Mouse (Mus musculus): ENCODE results near the gene Ranbp1. TPM values are rescaled to one million over a fixed set of nuclear protein-coding genes. Genes with fewer than 3 reads are reported as not detected.

The Ranbp1 gene
- polyA plus RNA-seq, 1 experiment, result 86.6 TPM

DNA sequence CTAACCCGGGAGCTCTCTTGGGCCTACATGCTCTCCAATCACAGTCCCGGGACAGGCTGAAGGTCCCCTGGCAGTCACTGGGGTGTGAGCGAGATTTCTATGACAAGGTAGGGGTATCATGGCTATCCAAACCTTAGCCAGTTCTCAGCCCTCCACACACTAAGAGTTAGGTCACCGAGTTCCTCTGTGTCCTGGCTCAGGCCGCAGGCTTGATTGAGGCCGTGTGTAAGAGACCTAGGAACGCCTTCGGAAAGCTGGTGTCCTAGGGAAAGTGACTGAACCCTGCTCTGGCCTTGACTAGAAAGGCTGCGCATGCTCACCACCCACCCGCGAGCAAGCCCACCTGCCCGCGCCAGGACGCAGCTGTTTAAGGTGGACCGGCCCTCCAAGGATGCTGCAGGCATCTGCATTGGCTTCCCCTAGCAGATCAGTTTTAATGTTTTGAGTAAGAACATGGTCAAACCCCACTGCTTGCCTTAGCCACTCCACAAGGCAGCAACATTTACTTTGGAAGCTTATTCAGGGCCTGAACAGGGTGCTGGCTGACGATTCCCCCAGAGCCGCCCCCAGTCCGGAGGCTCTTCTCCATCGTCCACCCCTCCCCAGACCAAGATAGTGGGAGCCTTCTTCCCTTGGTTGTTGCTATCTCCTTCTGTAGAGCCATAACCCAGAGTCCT is 13.0 kb downstream of the Ranbp1 start:
- H3K27me3 ChIP-seq (ENCODE audit: control insufficient read depth), result peaks cover 38% of the 10 kb centered on the region
- no peak for TF ChIP-seq TAL1 (IDR thresholded peaks at IDR 0.05; ENCODE audit: low read length)
- no peaks in the 10 kb centered on the region for H3K9me3 ChIP-seq (ENCODE audit: control insufficient read depth, low read length)
- H3K4me3 ChIP-seq (replicated peaks), result peak overlapping the region; percentile 59
- H3K4me1 ChIP-seq (ENCODE audit: control insufficient read depth), result peaks cover 35% of the 10 kb centered on the region
- H3K36me3 ChIP-seq (ENCODE audit: control insufficient read depth), result peaks cover 44% of the 10 kb centered on the region

DNA sequence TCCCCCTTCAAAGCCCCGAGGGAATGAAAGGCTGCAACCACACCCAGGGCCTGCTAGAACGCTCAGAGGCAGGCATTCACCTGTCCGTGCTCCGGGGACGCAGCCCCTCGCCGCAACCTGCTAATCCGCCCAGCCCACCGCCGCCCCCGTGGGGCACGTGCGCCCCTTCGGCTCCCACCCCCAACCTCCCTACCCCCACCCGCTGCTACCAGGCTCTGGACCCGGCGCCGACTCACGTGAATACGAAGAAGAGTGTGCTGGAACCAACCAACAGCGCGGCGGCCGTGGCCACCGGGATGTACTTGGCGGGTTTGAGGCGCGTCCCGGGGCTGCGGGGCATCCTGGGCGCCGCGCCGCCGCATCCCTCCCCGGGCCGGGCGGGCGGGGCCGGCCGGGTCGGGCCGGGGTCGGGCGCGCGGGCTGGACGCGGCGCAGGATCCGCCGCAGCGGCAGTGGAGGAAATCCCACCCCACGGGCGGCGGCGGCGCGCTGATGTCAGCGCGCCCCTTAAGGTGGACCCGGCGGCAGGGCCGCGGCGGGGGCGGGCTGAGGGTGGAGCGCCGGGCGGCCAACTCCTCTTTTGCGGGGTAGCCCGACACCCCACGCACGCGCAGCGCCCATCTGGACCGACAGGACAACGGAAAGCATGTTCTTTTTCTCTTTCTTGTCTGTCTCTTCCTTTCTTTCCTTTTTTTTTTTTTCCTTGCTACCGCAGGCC is 13.7 kb downstream of the Ranbp1 start, which contains the start of gene Zdhhc8:
Gene Zdhhc8 (minus strand): TSS at position 466 of the 718 bp plus-strand sequence.
- H3K4me3 ChIP-seq (replicated peaks), result peak within 1 kb of the TSS; percentile 59
- H3K4me1 ChIP-seq (ENCODE audit: control insufficient read depth), result peaks cover 35% of the 10 kb centered on the region
- TF ChIP-seq GATA1 (IDR thresholded peaks at IDR 0.05; ENCODE audit: low read length) (no peak), TAL1 (IDR thresholded peaks at IDR 0.05; ENCODE audit: low read length) (no peak)
- H3K9me3 ChIP-seq (ENCODE audit: control insufficient read depth, low read length), result no peaks in the 10 kb centered on the region
- peaks cover 37% of the 10 kb centered on the region for H3K36me3 ChIP-seq (ENCODE audit: control insufficient read depth)
- H3K27me3 ChIP-seq (ENCODE audit: control insufficient read depth), result peaks cover 38% of the 10 kb centered on the region

DNA sequence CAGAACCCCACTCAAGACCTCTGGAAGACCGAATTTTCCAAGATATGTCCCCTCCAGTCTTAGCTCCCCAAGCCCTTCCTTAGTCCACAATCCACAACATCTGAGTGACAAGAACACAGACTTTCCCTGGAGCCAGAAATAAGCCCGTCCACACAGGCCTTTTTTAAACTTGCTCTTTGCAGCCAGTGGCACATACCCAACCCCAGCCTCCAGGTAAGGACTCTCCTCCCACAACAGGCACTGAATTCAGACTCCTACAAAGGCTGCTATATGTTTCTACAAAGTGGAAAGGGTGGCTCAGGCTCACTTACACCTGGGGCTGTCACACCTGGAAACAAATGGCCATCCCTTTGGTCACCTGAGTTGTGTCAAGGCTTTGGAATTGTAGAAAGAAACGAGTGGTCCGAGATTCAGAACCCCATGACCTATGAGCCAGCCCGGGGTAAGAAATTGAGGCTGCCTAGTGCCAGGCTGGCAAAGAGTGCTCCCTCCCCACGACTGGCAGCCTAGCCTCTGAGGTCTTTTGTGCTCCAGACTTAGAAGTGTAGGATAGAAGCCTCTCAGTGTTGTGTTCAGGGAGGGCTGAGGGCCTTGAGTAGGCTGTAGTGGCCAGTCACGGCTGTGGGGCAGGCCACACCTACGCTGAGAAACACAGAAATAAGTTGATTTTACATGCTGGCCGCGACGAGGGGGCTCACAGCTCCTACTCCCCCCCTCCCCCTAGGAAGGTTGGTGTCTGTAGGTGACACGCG is 14.4 kb downstream of the Ranbp1 start:
- Histone ChIP-seq H3K4me1 (ENCODE audit: control insufficient read depth) (peaks cover 35% of the 10 kb centered on the region), H3K36me3 (ENCODE audit: control insufficient read depth) (peaks cover 29% of the 10 kb centered on the region), H3K4me3 (replicated peaks) (peak overlapping the region; percentile 59), H3K27me3 (ENCODE audit: control insufficient read depth) (peaks cover 38% of the 10 kb centered on the region), H3K9me3 (ENCODE audit: control insufficient read depth, low read length) (no peaks in the 10 kb centered on the region)
- no peak for TF ChIP-seq TAL1 (IDR thresholded peaks at IDR 0.05; ENCODE audit: low read length)
- TF ChIP-seq GATA1 (IDR thresholded peaks at IDR 0.05; ENCODE audit: low read length), result no peak

DNA sequence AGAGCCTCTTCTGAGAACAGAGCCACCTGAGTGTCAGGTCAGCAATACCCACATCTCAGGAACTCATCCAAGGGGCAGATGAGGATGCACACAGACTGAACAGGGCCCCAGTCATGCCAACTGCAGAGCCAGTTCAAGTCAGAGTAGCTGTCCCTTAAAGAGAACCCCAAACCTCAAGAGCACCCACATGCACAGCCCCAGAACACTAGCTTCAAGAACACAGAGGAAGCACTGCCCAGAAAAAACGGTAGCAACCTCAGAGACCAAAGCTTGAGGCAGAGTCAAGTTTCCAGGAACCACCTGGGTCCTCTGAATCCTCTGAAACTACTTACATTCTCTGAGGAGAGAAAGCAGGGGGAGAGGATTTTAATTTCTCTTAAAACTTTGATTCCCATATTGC is 15.1 kb downstream of the Ranbp1 start:
- TF ChIP-seq TAL1 (IDR thresholded peaks at IDR 0.05; ENCODE audit: low read length), result no peak
- TF ChIP-seq GATA1 (IDR thresholded peaks at IDR 0.05; ENCODE audit: low read length), result no peak
- H3K4me1 ChIP-seq (ENCODE audit: control insufficient read depth), result peaks cover 35% of the 10 kb centered on the region
- peaks cover 23% of the 10 kb centered on the region for H3K36me3 ChIP-seq (ENCODE audit: control insufficient read depth)
- no peaks in the 10 kb centered on the region for H3K9me3 ChIP-seq (ENCODE audit: control insufficient read depth, low read length)
- H3K27me3 ChIP-seq (ENCODE audit: control insufficient read depth), result peaks cover 38% of the 10 kb centered on the region
- no peak overlapping the region for H3K4me3 ChIP-seq (replicated peaks)

DNA sequence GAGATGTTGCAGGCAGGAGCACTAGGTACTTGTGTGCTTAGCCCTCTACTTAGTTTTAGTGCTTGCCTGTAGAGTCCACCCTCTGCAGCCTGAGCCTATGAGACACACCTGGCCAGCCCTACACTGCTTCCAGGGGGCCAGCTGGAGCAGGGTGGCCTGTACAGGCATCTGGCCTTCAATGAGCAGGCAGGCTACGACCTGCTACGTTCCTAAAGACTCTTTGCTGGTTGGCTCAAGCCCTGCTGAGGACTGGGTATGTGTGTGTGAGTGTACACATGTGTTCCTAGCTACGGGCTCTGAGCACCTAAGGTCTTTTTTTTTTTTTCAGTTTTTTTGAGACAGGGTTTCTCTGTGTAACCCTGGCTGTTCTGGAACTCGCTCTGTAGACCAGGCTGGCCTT is 17.1 kb downstream of the Ranbp1 start:
- H3K27me3 ChIP-seq (ENCODE audit: control insufficient read depth), result peaks cover 35% of the 10 kb centered on the region
- H3K4me3 ChIP-seq (replicated peaks), result no peak overlapping the region
- H3K4me1 ChIP-seq (ENCODE audit: control insufficient read depth), result peaks cover 23% of the 10 kb centered on the region
- H3K9me3 ChIP-seq (ENCODE audit: control insufficient read depth, low read length), result no peaks in the 10 kb centered on the region
- peaks cover 10% of the 10 kb centered on the region for H3K36me3 ChIP-seq (ENCODE audit: control insufficient read depth)
- TF ChIP-seq GATA1 (IDR thresholded peaks at IDR 0.05; ENCODE audit: low read length) (no peak), TAL1 (IDR thresholded peaks at IDR 0.05; ENCODE audit: low read length) (no peak)

DNA sequence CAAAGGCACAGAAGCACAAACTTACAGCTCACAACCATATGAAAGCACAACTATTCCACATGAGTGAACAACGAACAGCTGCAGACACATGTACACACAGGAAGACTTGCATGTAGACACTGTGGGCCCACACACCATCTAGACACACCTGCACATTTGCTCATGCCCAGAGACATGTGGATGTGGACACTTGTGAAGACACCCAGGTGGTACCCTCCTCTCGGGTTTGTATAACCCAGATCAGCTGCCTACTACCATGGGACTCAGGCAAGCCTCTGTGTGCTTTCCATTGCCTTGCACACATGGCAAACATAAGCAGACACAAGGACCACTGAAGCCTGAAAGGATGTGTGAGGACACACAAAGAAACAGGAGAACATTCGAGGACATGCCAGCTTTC is 17.5 kb downstream of the Ranbp1 start:
- TF ChIP-seq GATA1 (IDR thresholded peaks at IDR 0.05; ENCODE audit: low read length) (no peak), TAL1 (IDR thresholded peaks at IDR 0.05; ENCODE audit: low read length) (no peak)
- Histone ChIP-seq H3K27me3 (ENCODE audit: control insufficient read depth) (peaks cover 31% of the 10 kb centered on the region), H3K36me3 (ENCODE audit: control insufficient read depth) (peaks cover 9% of the 10 kb centered on the region)

DNA sequence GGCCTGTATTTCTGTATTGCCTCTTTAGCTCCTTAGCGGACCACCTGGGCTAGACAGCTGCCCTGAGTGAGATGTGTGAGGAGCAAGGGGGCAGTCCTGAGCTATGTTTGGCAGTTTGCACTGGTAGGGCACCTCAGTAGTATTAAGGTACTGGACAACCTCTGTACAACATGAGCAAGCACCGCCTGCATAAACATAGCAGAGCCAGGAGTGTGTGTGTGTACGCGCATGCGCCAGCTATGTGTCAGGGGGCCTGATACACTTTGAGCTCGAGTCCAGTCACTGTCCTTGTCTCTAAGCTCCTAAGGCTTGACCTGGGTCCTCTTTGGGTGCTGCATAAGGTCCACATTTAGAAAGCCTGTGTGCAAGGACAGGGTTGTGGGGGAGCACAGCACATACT is 17.9 kb downstream of the Ranbp1 start:
- no peak overlapping the region for H3K4me3 ChIP-seq (replicated peaks)
- H3K4me1 ChIP-seq (ENCODE audit: control insufficient read depth), result peaks cover 14% of the 10 kb centered on the region
- no peaks in the 10 kb centered on the region for H3K9me3 ChIP-seq (ENCODE audit: control insufficient read depth, low read length)
- TF ChIP-seq TAL1 (IDR thresholded peaks at IDR 0.05; ENCODE audit: low read length), result no peak
- TF ChIP-seq GATA1 (IDR thresholded peaks at IDR 0.05; ENCODE audit: low read length), result no peak
- H3K27me3 ChIP-seq (ENCODE audit: control insufficient read depth), result peaks cover 27% of the 10 kb centered on the region
- H3K36me3 ChIP-seq (ENCODE audit: control insufficient read depth), result peaks cover 10% of the 10 kb centered on the region; the same call in 1 of the 2 replicates

More for the DNA sequence above, 17.5 kb downstream of the Ranbp1 start:
- Histone ChIP-seq H3K4me3 (replicated peaks) (no peak overlapping the region), H3K9me3 (ENCODE audit: control insufficient read depth, low read length) (no peaks in the 10 kb centered on the region), H3K4me1 (ENCODE audit: control insufficient read depth) (peaks cover 19% of the 10 kb centered on the region)

DNA sequence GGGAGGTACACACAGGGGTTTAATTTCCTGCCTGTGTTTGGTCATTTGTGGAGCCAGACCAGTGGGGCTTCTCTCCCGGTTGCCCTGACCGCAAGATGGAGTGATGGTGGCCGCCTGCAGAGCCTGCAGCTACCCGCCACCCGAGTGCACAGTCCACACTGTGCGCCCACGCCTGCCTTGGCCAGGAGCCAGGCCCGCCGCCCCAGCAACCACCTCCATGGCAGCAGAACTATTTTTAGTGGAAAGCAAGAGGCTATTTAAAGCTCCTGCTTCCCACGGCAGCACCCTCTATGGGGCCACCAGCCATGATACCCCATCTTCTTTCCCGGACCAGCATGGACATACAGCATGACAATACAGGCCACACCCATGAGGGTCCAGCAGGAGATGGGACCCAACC is 18.9 kb downstream of the Ranbp1 start:
- Histone ChIP-seq H3K9me3 (ENCODE audit: control insufficient read depth, low read length) (no peaks in the 10 kb centered on the region), H3K4me1 (ENCODE audit: control insufficient read depth) (peaks cover 6% of the 10 kb centered on the region), H3K36me3 (ENCODE audit: control insufficient read depth) (peaks cover 12% of the 10 kb centered on the region; the same call in 1 of the 2 replicates), H3K4me3 (replicated peaks) (no peak overlapping the region), H3K27me3 (ENCODE audit: control insufficient read depth) (peaks cover 17% of the 10 kb centered on the region)
- TF ChIP-seq GATA1 (IDR thresholded peaks at IDR 0.05; ENCODE audit: low read length) (no peak), TAL1 (IDR thresholded peaks at IDR 0.05; ENCODE audit: low read length) (no peak)

DNA sequence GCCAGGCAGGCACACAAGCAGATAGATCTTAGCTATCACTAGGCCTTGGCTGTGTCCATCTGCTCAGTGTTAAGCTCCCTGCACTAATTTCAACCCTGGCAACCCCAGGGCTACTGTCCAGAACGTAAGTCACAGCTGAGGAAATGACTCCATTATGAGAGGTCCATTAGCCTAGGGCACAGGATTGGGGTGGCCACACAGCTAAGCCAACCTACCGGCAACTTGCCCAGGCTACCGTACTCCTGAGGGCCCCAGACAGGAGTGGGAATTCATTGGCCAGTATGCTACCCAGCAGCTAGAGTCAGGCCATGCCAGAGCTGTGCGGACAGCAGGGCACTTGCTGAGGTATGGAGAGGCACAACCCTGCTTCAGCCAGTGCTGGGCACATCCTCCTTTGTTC is 19.7 kb downstream of the Ranbp1 start:
- Histone ChIP-seq H3K27me3 (ENCODE audit: control insufficient read depth) (peaks cover 9% of the 10 kb centered on the region), H3K4me3 (replicated peaks) (no peak overlapping the region), H3K9me3 (ENCODE audit: control insufficient read depth, low read length) (no peaks in the 10 kb centered on the region), H3K4me1 (ENCODE audit: control insufficient read depth) (peaks cover 2% of the 10 kb centered on the region), H3K36me3 (ENCODE audit: control insufficient read depth) (peaks cover 20% of the 10 kb centered on the region; the same call in 1 of the 2 replicates)
- no peak for TF ChIP-seq GATA1 (IDR thresholded peaks at IDR 0.05; ENCODE audit: low read length)
- no peak for TF ChIP-seq TAL1 (IDR thresholded peaks at IDR 0.05; ENCODE audit: low read length)
